Mouse (Mus musculus): ENCODE results near the gene Espn.

Gene Espn

DNA sequence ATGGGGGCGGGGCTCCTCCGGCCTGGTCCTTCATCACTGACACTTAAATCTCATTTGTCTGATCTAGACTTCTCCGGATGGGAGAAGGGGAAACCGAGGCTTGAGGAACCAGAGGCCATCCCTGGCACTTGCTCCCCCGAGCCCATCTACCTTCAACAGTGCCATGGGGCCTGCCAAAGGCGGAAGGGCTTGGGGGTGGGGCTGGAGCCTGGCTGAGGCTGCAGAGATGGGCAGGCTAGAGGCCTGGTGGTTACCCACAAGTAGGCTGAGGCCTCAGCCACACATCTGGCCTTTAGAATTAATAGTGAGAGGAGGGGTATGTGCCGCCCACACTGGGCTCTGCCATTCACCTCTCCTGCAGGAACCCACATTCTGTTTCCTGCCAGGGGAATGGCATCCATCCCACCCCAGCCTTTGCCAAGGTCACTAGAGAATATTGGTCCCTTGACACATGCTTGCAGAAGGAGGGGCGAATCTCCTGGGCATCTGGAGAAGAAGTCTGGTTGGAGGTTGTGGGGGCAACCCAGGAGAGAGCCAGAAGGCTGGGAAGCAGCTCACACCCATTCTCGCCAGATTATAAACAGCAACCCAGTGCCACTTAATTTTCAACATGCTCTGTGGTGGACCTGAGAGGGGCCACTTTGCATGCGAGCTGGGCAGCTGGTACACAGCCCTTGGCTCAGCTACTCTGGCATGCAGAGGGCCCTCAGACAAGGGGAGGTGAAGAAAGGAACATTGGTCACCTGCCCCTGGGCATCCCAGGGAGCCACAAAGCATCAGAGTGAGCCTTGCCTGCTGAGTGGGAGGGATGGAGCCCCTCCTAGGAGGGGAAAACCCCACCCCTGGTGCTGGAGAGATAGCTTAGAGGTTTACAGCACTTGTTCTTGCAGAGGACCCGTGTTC is 81.4 kb downstream of the Espn start:
- DNase-seq (ENCODE audit: low spot score in 2 of 2) = no peak
